23 mouse cellular contexts compared by ENCODE assay signal in the genomic region with DNA sequence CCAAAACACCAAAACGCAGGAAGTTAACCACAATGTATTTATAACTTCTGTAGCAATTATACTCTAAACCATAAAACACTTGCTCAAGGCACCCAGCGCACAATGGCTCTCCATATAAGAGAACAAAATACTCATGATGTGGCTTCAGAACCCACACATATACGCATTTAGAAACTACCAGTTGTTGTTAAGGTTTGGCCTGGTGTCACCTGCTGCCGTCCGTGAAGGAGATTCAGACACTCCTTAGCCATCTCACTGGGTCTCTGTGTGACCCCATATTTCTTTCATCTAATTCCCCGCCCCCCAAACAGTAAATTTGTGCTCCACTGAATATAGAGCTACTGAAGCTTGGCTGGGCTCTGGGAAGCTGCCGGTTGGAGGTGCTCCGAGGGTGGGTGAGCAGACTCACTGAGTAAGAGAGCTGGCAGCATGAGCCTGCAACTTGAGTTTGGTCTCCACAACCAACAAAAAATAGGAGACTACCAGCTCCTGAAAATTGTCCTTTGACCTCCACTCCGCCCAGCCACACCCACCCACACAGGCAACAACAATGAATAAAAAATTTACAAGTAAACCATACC. TPM values are rescaled to one million over a fixed set of nuclear protein-coding genes. Genes with fewer than 3 reads are reported as not detected.
A peak's percentile ranks its signal among the peaks of the same experiment; 100 is the strongest.
DNase-seq lines count a peak whose midpoint lies in the region; TF ChIP-seq lines count a peak whose summit lies in the region.
"Had no signal": no experiment of that assay in that cellular context is flagged by ENCODE, and none has a peak within 500 bp of the region (broad histone marks: within the 10 kb centered on the region; RNA-seq: fewer than 3 reads in every experiment).

No protein-coding gene starts in this region.

- intact Hi-C loops in left cerebral cortex, adult 2 months (cut with DNase I) = no loop called here
- intact Hi-C loops in left cerebral cortex, postnatal 10 days (cut with DNase I) = no loop called here

- peaks cover 19% of the 10 kb centered on the region for H3K4me1 ChIP-seq in cortical plate, adult 2 months (ENCODE audit: control insufficient read depth, insufficient read depth, low read length)
- H3K4me1 ChIP-seq: heart, embryonic 12.5 days; heart, embryonic 15.5 days; hindbrain, embryonic 10.5 days; intestine, embryonic 15.5 days had no signal

- DNase-seq in heart, adult 11 months = peak; percentile 46
- DNase-seq in heart, adult 8-10 months (ENCODE audit: low spot score) = no peak
- DNase-seq in left cerebral cortex, adult 2 months (ENCODE audit: extremely low spot score in 1 of 2, low spot score in 2 of 2) = peak in 1 of 2 experiments; percentile 36
- no peak for DNase-seq in left cerebral cortex, postnatal 10 days (ENCODE audit: extremely low spot score in 1 of 2, low spot score in 2 of 2)
- no peak for DNase-seq in thymus, postnatal 25 days
- no peak for DNase-seq in neural tube, embryonic 10.5 days (ENCODE audit: extremely low spot score, low spot score)
- DNase-seq: adrenal gland, postnatal 10 days; cerebellum, adult 11-12 months; cerebellum, adult 8-10 months; cerebellum, postnatal 10 days; cerebellum, postnatal 36 days; forebrain, postnatal 0 days; gastrocnemius, postnatal 10 days; gastrocnemius, postnatal 36 days; heart, postnatal 10 days; heart, postnatal 36 days had no signal

- no peak overlapping the region for H3K4me3 ChIP-seq in left cerebral cortex, adult 2 months
- H3K4me3 ChIP-seq in cortical plate, adult 2 months (ENCODE audit: insufficient read depth, low read length) = no peak overlapping the region
- H3K4me3 ChIP-seq: heart, embryonic 12.5 days; heart, embryonic 15.5 days; hindbrain, embryonic 10.5 days; hindbrain, embryonic 13.5 days; intestine, embryonic 15.5 days had no signal

- no peak for TF ChIP-seq CTCF in left cerebral cortex, adult 2 months (IDR thresholded peaks at IDR 0.05)
- no peak for TF ChIP-seq CTCF in cortical plate, adult 2 months (IDR thresholded peaks at IDR 0.05; ENCODE audit: extremely low read depth, insufficient read depth, low read length)

- peak overlapping the region; percentile 76 for H3K27ac ChIP-seq in left cerebral cortex, adult 2 months
- peak overlapping the region; percentile 30; the same call in 1 of the 2 replicates for H3K27ac ChIP-seq in cortical plate, adult 2 months (ENCODE audit: insufficient read depth, low read length)
- H3K27ac ChIP-seq: heart, embryonic 15.5 days; hindbrain, embryonic 10.5 days; hindbrain, embryonic 13.5 days; intestine, embryonic 15.5 days had no signal

- no peak for TF ChIP-seq POLR2A in cortical plate, adult 2 months (IDR thresholded peaks at IDR 0.05; ENCODE audit: extremely low read depth, insufficient read depth, low read length)

RNA-seq across cellular contexts. Expression of a gene that starts 14.0 kb away (rescaled TPM):
- 1 to 10 TPM in 2 of 4 experiments, under 1 TPM in 2; 0.44 to 2.2 (median 0.92) TPM for total RNA-seq in heart, adult 8-10 months (2022)
- 100 to 1,000 TPM; 456 to 474 TPM for total RNA-seq in left cerebral cortex, adult 2 months (2021)
- total RNA-seq in left cerebral cortex, postnatal 10 days (2021) = 100 to 1,000 TPM; 131 to 132 TPM
- polyA plus RNA-seq in cortical plate, adult 2 months (2012; rRNA removed) = 315 and 333 TPM in 2 replicates
- total RNA-seq: granulocyte monocyte progenitor cell, adult 5-6 weeks had no signal

Comparison
In these comparisons a context has a peak if more than half of its experiments do, and no peak if none do; other contexts are left out.
1. RNA of a gene that starts 14.0 kb away (total RNA-seq): 456 to 474 TPM in left cerebral cortex, adult 2 months and 131 to 132 TPM in left cerebral cortex, postnatal 10 days; 0.44 to 2.2 TPM in heart, adult 8-10 months; every median in the first group is over 10 times any median in the second.